Mouse (Mus musculus) natural killer cell, adult 2 months (primary cell): Measurements from ENCODE around the gene Gm9999.

ENCODE experiments used
- DNase-seq, 2 experiments: peaks; one replicate each; pipeline ENCODE4 v3.0.0; 2022; ENCODE audit warnings: low spot score in 2 of 2

Gm9999 gene

GRCm38 (mm10) chr7:46999983-47000643, 16.7 kb downstream of the Gm9999 start:
- no peak for DNase-seq

DNA sequence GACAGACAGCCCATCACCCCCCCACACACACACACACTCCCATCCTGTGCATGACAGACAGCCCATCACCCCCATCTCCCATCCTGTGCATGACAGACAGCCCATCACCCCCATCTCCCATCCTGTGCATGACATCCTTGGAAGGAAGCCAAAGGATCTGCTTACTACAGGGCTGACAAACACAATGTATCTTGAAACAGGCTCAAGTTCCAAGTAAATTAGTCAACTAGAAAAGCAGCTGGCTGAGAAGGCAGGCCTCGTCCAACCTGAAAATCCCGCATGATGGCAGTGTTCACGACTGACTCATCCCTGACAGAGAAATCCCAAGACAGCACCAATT, 17.2 kb downstream of the Gm9999 start:
- no peak for DNase-seq

DNA sequence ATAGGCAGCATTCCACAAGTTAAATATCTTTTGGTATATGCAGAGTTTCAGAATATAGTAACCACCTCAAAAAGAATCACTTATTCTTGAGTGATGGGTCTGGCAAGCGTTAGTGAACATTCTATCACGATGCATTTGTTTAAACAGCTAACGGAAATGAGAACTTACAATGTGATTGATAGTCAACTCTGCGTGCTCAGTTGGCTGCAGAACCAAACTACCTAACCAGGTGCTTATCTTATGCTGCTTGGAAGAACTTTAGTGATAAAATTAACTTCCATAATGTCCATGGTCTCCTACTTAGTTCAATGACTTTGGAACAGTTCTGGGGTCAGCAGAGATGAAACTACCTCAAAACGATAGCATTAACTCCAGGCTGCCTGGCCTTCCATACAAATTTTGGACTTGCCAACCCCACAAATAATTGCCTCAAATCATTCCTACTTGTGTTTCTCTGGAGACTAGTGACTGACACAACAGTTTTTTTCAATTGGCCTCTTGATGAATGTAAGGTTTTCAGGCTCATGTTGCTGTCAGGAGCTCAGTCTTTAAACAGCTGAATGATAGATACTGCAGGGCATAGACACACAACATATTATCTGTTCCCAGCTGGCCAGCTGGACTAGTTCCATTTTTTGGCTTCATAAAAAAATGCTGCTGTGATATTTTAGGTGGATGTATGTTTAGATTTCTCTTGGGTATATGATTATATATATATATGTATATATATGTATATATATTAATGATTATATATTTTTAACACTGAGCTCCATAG, 17.9 kb downstream of the Gm9999 start:
- DNase-seq, result no peak

GRCm38 (mm10) chr7:47001900-47002275, 18.5 kb downstream of the Gm9999 start:
- no peak for DNase-seq

- no peak for DNase-seq
Measured at GRCm38 (mm10) chr7:47003411-47004115, 20.2 kb downstream of the Gm9999 start.

- DNase-seq, result no peak
Measured at GRCm38 (mm10) chr7:47007109-47007780, 23.9 kb downstream of the Gm9999 start.

DNA sequence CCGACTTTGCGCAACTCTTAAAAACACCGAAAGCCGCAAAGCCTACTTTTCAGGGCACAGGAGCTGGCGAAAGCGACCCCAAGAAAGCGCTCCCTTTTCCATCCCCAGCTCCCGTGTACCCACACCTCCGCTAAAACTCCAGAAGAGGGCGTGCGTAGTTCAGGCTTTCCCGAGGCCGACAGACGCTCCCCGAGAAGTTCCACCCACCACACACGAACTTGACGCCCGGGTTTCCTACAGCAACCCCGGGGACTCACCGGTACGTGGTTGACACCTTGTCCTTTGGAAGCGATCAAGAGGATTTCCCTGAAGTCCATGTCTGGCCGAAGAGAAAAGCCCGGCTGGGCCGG, 24.4 kb downstream of the Gm9999 start:
- DNase-seq, result no peak

DNA sequence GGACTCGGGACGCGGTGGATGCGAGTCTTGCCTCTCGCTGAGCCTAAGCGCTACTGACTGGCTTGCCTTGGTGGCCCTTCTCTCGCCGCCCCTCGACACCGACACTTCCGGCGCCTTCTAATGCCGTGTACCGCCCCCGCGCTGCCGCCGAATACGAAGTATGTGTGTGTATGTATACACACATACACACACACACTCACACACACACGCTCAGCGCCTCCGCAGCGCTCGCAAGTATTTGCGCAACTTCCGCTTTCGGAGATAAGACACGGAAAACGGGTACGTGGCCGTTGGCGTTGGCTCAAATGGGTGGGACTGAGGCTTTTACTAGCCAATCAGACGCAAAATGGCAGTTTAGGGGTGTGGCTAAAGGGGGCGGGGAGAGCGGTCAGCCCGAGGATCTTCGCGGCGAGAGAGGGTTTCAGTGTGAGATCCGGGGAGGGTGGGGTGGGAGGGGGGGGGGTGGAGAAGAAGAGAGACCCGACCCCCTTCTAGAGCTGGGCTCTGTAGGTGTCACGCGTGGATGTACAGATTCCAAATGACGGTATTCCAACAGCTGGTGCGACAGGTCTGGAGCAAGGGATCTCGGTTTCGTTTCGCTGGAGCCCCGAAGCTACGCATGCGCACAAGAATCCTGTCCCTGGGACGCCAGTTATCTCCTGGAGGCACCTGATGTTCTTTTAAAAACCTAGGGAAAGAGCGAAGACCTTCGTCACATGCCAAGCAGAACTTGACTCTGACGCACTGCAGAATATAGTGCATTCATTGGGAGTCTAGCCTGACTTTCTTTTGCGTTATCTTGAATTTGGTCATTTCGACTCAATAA, 25.0 kb downstream of the Gm9999 start, which contains the start of gene Spty2d1:
Gene Spty2d1, minus strand, starts transcription at position 244 of the 826 bp plus-strand sequence.
- DNase-seq, result peak; percentile 99

DNA sequence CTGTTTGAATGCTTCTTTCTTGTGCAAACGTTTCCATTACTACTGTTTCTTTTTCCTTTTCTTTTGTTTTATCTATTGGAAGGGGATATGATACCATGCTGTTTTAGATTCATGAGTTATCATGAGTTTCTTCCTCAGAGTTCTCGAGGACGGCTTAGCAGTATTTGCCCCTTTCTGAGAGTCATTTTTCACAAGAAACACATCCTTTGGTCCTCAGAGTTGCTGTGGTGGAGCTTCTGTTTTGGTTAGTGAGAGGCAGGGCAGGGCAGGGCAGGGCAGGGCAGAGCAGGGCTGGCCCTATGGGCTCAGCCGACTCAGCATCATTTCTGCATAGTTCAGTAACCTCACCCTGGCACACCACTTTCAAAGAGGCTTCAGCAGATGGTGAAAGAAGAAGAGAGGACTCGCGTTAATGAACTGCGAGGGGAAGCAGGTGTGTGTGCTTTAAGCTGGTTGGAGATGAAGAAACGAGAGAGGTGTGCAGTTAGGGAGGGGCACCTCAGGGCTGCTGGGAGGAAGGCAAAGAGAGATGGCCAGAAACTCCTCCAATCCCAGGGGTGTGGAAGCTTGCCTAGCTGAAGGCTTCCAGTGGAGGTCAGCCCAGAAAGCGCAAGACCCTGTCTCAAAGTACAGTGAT, 29.9 kb downstream of the Gm9999 start:
- peak; percentile 42 to 44 for DNase-seq

- peak; percentile 33 to 36 for DNase-seq
Measured at GRCm38 (mm10) chr7:47014564-47015389, 31.4 kb downstream of the Gm9999 start.

DNA sequence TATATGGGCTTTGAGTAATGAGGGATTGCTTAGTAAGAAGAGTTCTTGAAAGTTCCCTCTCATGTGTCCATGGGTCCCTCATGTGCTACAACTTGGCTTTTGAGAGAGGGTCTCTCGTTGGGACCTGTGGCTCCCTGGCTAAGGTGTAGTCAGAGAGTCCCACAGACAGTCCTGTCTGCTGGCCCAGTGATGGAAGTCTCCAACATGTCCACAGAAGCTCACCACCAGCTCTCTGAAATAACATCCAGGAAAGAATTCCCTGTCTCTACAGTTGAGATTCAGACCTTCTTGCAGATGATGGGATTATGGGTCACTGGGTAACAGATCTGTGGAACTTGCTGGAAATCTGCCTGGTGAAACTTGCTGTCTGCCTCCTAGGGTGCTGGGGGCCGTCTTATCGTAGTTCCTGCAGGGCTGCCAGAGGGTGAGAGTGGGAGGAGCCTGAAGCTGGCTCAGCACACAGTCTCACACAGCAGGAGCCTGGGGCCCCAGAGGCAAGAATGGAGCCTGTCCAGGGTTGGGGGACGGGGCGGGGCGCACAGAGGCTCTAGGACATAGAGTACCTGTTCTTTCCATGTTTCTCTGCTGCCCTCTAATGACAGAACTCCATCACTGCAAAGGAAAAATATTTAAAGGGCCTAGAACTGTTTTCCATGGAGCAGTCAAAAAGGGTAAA, 32.1 kb downstream of the Gm9999 start:
- peak; percentile 57 to 59 for DNase-seq

- no peak for DNase-seq
Measured at GRCm38 (mm10) chr7:47016602-47017001, 33.2 kb downstream of the Gm9999 start.

DNA sequence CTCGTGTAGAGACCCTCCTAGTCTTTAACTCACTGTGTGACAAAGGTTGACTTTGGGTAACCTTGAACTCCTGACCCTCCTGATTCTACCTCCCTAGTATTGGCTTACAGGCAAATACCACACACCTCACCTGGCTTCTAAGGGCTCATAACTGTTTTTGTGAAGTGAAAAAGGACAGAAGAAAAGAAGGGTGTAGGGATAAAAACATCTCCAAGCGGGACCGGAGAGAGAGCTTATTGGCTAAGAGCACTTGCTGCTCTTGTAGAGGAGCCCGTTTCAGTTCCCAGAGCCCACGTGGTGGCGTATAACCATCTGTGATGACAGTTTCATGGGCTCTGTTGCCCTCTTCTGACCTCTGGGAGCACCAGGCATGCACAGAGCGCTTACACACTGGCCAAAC, 33.8 kb downstream of the Gm9999 start:
- no peak for DNase-seq

GRCm38 (mm10) chr7:47019641-47020040, 36.3 kb downstream of the Gm9999 start:
- DNase-seq, result no peak

DNA sequence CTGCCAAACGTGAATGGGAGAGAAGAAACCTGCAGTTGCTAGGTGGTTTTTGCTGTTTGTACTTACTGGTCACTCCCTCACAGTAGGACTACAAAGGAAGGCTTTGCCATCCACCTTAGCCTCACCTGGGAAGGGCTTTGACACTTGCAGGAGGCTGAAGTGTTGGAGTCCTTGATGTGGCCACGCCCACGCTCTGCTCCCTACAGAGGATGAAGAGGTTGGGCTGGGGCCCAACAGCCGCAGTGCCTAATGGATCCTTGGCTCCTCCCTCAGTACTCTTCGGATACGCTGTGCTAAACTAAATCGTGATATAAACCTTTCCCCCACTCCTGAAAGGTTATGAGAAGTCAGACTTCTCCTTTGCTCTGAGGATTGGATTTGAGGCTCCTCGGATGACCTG, 37.6 kb downstream of the Gm9999 start:
- no peak for DNase-seq

DNA sequence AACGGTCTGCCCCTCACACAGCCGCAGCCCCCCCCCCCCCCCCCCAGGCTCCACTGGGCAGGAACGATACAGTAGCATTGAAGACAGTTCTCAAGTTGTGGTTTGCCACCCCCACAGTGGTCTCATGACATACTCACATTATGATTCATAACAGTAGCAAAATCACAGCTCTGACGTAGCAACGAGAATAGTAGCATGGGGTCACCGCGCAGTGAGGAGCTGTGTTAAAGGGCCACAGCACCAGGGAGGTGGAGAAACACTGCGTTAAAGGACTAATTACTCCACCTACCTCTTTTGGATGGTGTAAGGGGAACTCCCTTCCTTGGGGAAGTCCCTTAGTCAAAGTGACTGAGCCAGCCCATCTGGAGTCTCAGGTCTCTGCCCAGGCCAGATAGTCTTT, 39.1 kb downstream of the Gm9999 start:
- DNase-seq, result peak; percentile 84 to 87

- peak; percentile 79 to 87 for DNase-seq
Measured at GRCm38 (mm10) chr7:47023530-47023929, 40.1 kb downstream of the Gm9999 start.

- DNase-seq, result no peak
Measured at GRCm38 (mm10) chr7:47024454-47024853, 41.1 kb downstream of the Gm9999 start.

GRCm38 (mm10) chr7:47025429-47025828, 42.0 kb downstream of the Gm9999 start:
- no peak for DNase-seq
